Mouse (Mus musculus) left cerebral cortex, postnatal 36 days (tissue): ENCODE measurements around the gene Dnajc4. TPM values are rescaled to one million over a fixed set of nuclear protein-coding genes. Genes with fewer than 3 reads are reported as not detected.

Source experiments
- total RNA-seq, 2 experiments: library from RNA; stranded (reverse); gene quantifications; 2 replicates each; pipeline ENCODE4 v1.2.3; 2021

Gene Dnajc4
- total RNA-seq, 2 experiments from 2014 or later: 22.9 to 28.1 TPM

Other genes starting within 250 kb of the Dnajc4 start
- gene Rps6ka4, start 151.9 kb downstream of the Dnajc4 start, total RNA-seq: 10 to 100 TPM; 29.6 to 45.4 TPM
- gene Ccdc88b, start 134.4 kb downstream of the Dnajc4 start, total RNA-seq: 1 to 10 TPM; 2.3 to 3.7 TPM
- gene Trmt112, start 82.9 kb downstream of the Dnajc4 start, total RNA-seq: 10 to 100 TPM; 39.8 to 48.2 TPM
- gene Prdx5, start 82.5 kb downstream of the Dnajc4 start, total RNA-seq: 100 to 1,000 TPM; 341 to 382 TPM
- 10 to 100 TPM; 60.6 to 66.4 TPM for gene Esrra, start 70.8 kb downstream of the Dnajc4 start, total RNA-seq
- 10 to 100 TPM; 23.8 to 30.8 TPM for gene Catsperz, start 67.2 kb downstream of the Dnajc4 start, total RNA-seq
- gene Kcnk4, start 58.1 kb downstream of the Dnajc4 start, total RNA-seq: 10 to 100 TPM; 34.9 to 37.0 TPM
- 10 to 100 TPM; 36.6 to 42.6 TPM for gene Bad, start 50.7 kb downstream of the Dnajc4 start, total RNA-seq
- gene Gpr137, start 50.1 kb downstream of the Dnajc4 start, total RNA-seq: 100 to 1,000 TPM in 1 of 2 experiments, 10 to 100 TPM in 1; 94.1 to 108 TPM
- 10 to 100 TPM; 51.5 to 55.6 TPM for gene Ppp1r14b, start 17.6 kb downstream of the Dnajc4 start, total RNA-seq
- gene Plcb3, start 16.1 kb downstream of the Dnajc4 start, total RNA-seq: 10 to 100 TPM in 1 of 2 experiments, 1 to 10 TPM in 1; 9.7 to 12.5 TPM
- 100 to 1,000 TPM; 102 to 103 TPM for gene Fkbp2, start 12.1 kb downstream of the Dnajc4 start, total RNA-seq
- gene Vegfb, start 4.9 kb downstream of the Dnajc4 start, total RNA-seq: 100 to 1,000 TPM in 1 of 2 experiments, 10 to 100 TPM in 1; 88.0 to 104 TPM
- 10 to 100 TPM; 12.5 to 16.8 TPM for gene Nudt22, start 3.5 kb upstream of the Dnajc4 start, total RNA-seq
- gene Trpt1, start 3.6 kb upstream of the Dnajc4 start, total RNA-seq: 10 to 100 TPM; 20.4 to 24.7 TPM
- 1 to 10 TPM; 3.7 to 4.9 TPM for gene Fermt3, start 26.9 kb upstream of the Dnajc4 start, total RNA-seq
- 100 to 1,000 TPM; 179 to 201 TPM for gene Stip1, start 47.4 kb upstream of the Dnajc4 start, total RNA-seq
- 10 to 100 TPM; 14.1 to 17.6 TPM for gene Macrod1, start 64.2 kb upstream of the Dnajc4 start, total RNA-seq
- 10 to 100 TPM; 36.2 to 41.7 TPM for gene Flrt1, start 113.2 kb upstream of the Dnajc4 start, total RNA-seq
- 100 to 1,000 TPM; 253 to 285 TPM for gene Otub1, start 213.7 kb upstream of the Dnajc4 start, total RNA-seq
- gene Cox8a, start 225.0 kb upstream of the Dnajc4 start, total RNA-seq: 1,000 to 10,000 TPM in 1 of 2 experiments, 100 to 1,000 TPM in 1; 989 to 1,090 TPM
- gene Naa40, start 248.6 kb upstream of the Dnajc4 start, total RNA-seq: 10 to 100 TPM; 26.5 to 42.4 TPM